Mouse (Mus musculus): ENCODE results near the gene Themis2. TPM values are rescaled to one million over a fixed set of nuclear protein-coding genes. Genes with fewer than 3 reads are reported as not detected.

Themis2 gene
- total RNA-seq (2021), result under 1 TPM; 0.41 to 0.85 TPM
- long read RNA-seq, experiment 1, result 0 reads
- long read RNA-seq, experiment 2, partial matches to known transcripts, result 0 of 1 reads
- long read RNA-seq, experiment 2, other reads (novel, unspliced or antisense), result 1 of 1 reads

- peak; percentile 69 for DNase-seq (ENCODE audit: low spot score)
Observed at GRCm38 (mm10) chr4:132796196-132796886, at the start of gene Themis2. TSS of gene Themis2 (minus strand) at chr4:132796387.

GRCm38 (mm10) chr4:132843705-132844071, 47.5 kb upstream of the Themis2 start:
- DNase-seq (ENCODE audit: low spot score), result no peak

- peak; percentile 87 for DNase-seq (ENCODE audit: low spot score)
Observed at GRCm38 (mm10) chr4:132842970-132843704, 47.0 kb upstream of the Themis2 start, which contains the start of gene Ppp1r8. TSS of gene Ppp1r8 (minus strand) at chr4:132843169.

- DNase-seq (ENCODE audit: low spot score), result no peak
Observed at GRCm38 (mm10) chr4:132842281-132842906, 46.2 kb upstream of the Themis2 start.

GRCm38 (mm10) chr4:132841493-132841892, 45.3 kb upstream of the Themis2 start:
- no peak for DNase-seq (ENCODE audit: low spot score)

GRCm38 (mm10) chr4:132823614-132824366, 27.6 kb upstream of the Themis2 start:
- DNase-seq (ENCODE audit: low spot score), result peak; percentile 55

GRCm38 (mm10) chr4:132818442-132818841, 22.3 kb upstream of the Themis2 start:
- DNase-seq (ENCODE audit: low spot score), result no peak

- no peak for DNase-seq (ENCODE audit: low spot score)
Observed at GRCm38 (mm10) chr4:132816855-132817254, 20.7 kb upstream of the Themis2 start.

GRCm38 (mm10) chr4:132816404-132816803, 20.2 kb upstream of the Themis2 start:
- DNase-seq (ENCODE audit: low spot score), result no peak

- DNase-seq (ENCODE audit: low spot score), result no peak
Observed at GRCm38 (mm10) chr4:132809621-132810020, 13.4 kb upstream of the Themis2 start.

GRCm38 (mm10) chr4:132807771-132808641, 11.8 kb upstream of the Themis2 start:
- DNase-seq (ENCODE audit: low spot score), result no peak

GRCm38 (mm10) chr4:132806620-132807191, 10.5 kb upstream of the Themis2 start:
- no peak for DNase-seq (ENCODE audit: low spot score)

- DNase-seq (ENCODE audit: low spot score), result no peak
Observed at GRCm38 (mm10) chr4:132805599-132806197, 9.5 kb upstream of the Themis2 start.

GRCm38 (mm10) chr4:132805146-132805545, 9.0 kb upstream of the Themis2 start:
- DNase-seq (ENCODE audit: low spot score), result no peak

GRCm38 (mm10) chr4:132804331-132804730, 8.1 kb upstream of the Themis2 start:
- DNase-seq (ENCODE audit: low spot score), result no peak

GRCm38 (mm10) chr4:132803876-132804275, 7.7 kb upstream of the Themis2 start:
- no peak for DNase-seq (ENCODE audit: low spot score)

- no peak for DNase-seq (ENCODE audit: low spot score)
Observed at GRCm38 (mm10) chr4:132803212-132803611, 7.0 kb upstream of the Themis2 start.

- DNase-seq (ENCODE audit: low spot score), result no peak
Observed at GRCm38 (mm10) chr4:132802171-132802637, 6.0 kb upstream of the Themis2 start.
